Mouse (Mus musculus): Measurements from ENCODE around the gene Cux1.

GRCm38 (mm10) chr5:136462613-136463012 is 104.7 kb downstream of the Cux1 start:
- TF ChIP-seq CTCF (IDR thresholded peaks at IDR 0.05; ENCODE audit: low read depth, low read length) (no peak), POLR2A (IDR thresholded peaks at IDR 0.05; ENCODE audit: borderline replicate concordance, low read depth, low read length) (no peak)
